Mouse (Mus musculus) adrenal gland, postnatal 0 days (tissue): ENCODE measurements around the gene Nup62. TPM values are rescaled to one million over a fixed set of nuclear protein-coding genes. Genes with fewer than 3 reads are reported as not detected.

Experiments
- microRNA-seq: library from miRNA; unstranded; fragments of <30 nt; microRNA quantifications from one replicate; pipeline ENCODE4, GENCODE M21; 2016; ENCODE audit warnings: borderline replicate concordance; ENCODE audit not compliant: insufficient number of aligned reads
- polyA plus RNA-seq: library from polyadenylated mRNA; unstranded; fragments of >200 nt; fragmentation: Nextera tagmentation; extraction: Ambion mirVana; gene quantifications from 2 replicates; pipeline ENCODE4 v1.2.1, GENCODE M21; 2015

Gene Nup62
- 40.4 and 43.1 TPM in 2 replicates for polyA plus RNA-seq

DNA sequence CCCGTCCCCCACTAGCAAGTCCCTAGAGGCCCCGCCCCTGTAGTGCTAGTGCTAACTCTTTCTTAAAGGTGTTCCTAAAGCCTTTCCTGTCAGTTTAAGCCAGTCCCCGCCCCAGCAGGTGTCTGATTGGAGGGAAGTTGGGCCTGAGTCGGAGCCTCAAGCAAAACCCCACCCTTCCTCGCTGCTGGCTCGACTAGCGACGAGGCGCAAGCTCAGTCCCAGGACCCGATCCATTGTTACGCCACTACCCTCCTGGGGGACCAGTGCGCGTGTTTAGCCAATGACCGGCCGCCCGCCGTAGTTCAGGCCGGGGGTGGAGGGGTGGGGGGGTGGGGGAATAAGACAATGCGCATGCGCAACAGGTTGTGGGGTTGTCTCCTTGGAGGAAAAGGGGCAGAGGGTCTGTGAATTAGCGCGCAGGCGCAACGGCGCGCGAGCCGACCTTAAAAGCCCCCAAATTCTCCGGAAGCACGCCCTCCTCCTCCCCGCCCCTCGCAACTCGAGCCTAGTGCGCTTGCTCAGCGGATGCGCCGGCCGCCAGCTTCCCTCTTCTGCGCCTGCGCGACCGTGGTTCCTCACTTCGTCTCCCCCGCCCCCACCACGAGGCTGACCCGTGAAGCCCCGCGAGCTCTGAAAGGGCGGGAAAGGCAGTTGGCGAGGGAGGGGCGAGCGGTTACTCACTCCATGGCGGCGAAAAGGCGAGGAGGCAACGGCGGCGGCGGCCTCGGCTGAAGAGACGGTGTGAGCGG, at the start of gene Nup62, which contains the start of gene Il4i1:
Nup62 (plus strand) TSS at position 368 of the 749 bp plus-strand sequence.
Il4i1 (plus strand) TSS at position 667 of the 749 bp plus-strand sequence.

DNA sequence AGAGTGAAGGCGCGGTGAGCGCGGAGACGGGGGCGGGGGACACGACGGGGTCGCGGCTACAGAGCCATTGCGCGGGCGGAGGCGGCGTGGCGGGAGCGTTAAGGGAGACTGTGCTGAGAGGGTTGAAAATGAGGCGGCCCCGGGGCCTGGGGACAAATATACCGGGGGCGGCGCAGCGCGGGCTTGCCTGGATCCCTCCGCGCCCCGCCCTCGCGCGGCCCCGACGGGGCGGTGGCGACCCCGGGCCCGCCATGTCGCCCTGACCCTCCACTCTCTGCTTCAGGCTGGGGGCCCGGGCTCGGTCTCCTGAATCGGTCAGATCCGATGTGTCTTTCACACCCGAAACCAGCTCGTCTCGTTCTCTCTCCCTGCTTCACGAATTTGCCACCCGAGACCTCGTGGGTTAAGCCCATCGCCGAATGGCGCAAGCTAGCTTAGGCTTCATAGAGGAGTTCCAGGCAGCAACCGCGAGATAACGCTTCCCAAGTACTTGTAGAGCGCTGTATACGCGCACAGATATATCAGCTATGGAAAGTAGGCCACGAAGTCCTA, 658 bp downstream of the Nup62 start, which contains the start of gene Atf5:
Atf5 (minus strand) TSS at position 189 of the 552 bp plus-strand sequence.

DNA sequence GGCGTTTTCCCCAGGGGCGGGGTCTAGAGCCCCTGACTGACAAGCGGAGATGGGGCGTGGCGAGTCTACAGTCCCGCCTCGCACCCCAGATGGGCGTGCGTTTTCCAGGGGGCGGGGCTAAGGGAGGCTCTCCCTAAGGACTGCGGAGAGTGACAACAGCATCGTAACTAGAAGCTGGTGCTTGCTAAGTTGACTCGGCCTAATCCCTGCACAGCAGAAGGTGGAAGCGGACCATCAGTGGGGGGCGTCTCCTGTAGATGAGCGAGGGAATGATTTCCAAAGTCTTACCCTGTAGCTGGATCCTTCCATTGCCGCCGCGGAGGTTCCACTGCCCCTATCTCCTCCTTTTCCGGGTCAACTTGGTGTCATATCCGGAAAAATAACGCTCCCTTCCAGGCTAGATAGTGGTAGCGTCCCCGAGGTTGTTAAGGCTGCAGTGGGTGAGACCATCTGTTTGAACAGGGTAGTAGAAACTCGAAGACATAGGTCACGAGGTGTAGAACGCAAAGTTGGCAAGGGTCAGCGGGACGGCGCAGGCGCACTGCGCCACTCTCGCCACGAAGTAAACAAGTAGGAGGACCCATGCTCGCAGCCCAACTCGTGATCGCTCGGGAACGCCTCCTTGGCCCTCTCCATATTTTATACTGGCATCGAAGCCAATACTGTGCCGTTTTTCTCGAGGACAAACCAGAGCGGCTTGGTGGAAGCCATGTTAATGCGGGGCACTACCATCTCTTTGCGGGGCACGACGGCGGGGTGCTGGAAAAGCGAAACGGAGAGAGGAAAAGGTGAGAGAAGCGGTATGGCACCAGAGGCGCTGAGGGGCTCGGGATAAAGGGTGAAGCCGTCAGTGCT, 32.9 kb downstream of the Nup62 start, which contains the start of the genes Akt1s1 and Tbc1d17:
Akt1s1 (plus strand) TSS at position 431 of the 855 bp plus-strand sequence.
Tbc1d17 (minus strand) TSS at position 519 of the 855 bp plus-strand sequence.

DNA sequence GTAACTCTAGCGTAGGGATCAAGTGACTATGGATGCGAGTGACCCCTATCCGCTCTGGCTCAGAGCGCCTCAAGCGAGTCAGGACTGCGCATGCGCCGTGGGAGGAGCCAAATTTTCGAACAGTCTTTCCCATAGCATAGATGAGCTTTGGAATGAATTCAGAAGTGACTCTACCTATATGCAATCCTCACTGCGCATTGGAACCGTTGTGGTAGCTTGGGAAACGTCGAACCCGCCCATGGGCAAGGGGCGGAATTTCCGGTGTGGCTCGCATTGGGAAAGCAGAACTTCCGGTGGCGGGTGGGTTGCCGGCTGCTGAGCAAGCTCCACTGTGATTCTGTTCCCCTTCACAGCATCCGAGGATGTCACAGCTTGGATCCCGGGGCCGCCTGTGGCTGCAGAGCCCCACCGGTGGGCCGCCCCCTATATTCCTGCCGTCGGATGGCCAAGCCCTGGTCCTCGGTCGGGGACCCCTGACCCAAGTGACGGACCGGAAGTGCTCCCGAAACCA, 41.2 kb downstream of the Nup62 start, which contains the start of gene Pnkp:
Pnkp (plus strand) TSS at position 98 of the 511 bp plus-strand sequence.

DNA sequence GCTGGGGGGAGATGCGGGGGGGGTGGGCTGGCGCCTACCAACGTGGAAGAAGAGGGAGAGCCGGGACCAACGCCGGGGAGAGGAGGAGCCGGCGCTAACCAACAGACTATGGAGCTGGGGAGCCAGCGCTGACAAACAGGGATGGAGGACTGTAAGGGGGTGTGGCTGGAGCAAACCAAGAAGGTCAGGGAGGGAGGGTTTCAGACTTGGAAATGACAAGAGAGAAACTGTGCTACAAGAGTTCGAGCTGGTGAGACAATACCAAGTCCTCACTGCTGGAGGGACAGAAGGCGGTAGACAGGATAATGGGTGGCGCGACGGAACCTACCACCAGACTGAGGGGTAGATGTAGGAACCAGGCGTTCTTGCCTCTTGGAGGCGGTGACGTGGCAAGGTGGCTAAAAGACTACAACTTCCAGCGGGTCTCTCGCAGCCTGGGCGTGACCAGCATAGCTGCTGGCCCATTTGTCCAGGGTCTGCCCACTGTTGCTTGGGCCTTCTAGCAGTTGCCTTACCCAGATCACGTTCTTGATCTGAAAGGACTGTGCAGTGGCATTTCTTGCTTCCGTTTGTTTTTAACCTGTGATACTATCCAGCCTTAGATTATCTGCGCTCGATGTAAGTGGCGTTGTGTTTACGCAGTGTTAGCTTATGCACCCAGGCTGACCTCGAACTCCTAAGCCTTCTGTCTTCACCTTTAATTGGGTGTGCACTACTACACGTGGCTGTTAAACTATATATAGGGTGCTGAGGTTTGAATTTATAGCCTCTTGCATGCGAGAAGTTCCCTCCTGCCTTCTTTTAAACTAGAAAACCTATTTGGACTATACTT, 54.0 kb downstream of the Nup62 start, which contains the start of gene Ptov1:
Ptov1 (minus strand) TSS at position 92 of the 832 bp plus-strand sequence.

Small RNAs within 50 kb of the gene (microRNA-seq; reads per million reads assigned to microRNA genes)
- not detected for gene Mir707

Other genes starting within 250 kb of the Nup62 start
- gene Napsa, start 243.7 kb upstream of the Nup62 start, polyA plus RNA-seq: 3.6 and 4.3 TPM in 2 replicates
- gene Kcnc3, start 225.4 kb upstream of the Nup62 start, polyA plus RNA-seq: 0.63 and 2.0 TPM in 2 replicates
- gene Myh14, start 145.2 kb upstream of the Nup62 start, polyA plus RNA-seq: 1.7 and 2.0 TPM in 2 replicates
- gene Izumo2, start 107.3 kb upstream of the Nup62 start, polyA plus RNA-seq: not detected in 2 replicates
- 25.8 and 41.4 TPM in 2 replicates for gene Vrk3, start 67.7 kb upstream of the Nup62 start, polyA plus RNA-seq
- gene Zfp473, start 65.0 kb upstream of the Nup62 start, polyA plus RNA-seq: 0.16 and 0.37 TPM in 2 replicates
- 0.52 and 1.9 TPM in 2 replicates for gene Il4i1, start 299 bp downstream of the Nup62 start, polyA plus RNA-seq
- gene Atf5, start 570 bp downstream of the Nup62 start, polyA plus RNA-seq: 8.1 and 9.7 TPM in 2 replicates
- 103 and 124 TPM in 2 replicates for gene Akt1s1, start 32.9 kb downstream of the Nup62 start, polyA plus RNA-seq
- 74.5 and 99.1 TPM in 2 replicates for gene Tbc1d17, start 33.0 kb downstream of the Nup62 start, polyA plus RNA-seq
- 41.8 and 51.0 TPM in 2 replicates for gene Pnkp, start 41.1 kb downstream of the Nup62 start, polyA plus RNA-seq
- gene Ptov1, start 53.7 kb downstream of the Nup62 start, polyA plus RNA-seq: 305 and 336 TPM in 2 replicates
- 65.4 and 92.8 TPM in 2 replicates for gene Med25, start 76.6 kb downstream of the Nup62 start, polyA plus RNA-seq
- 23.0 and 35.1 TPM in 2 replicates for gene Fuz, start 80.0 kb downstream of the Nup62 start, polyA plus RNA-seq
- gene Ap2a1, start 113.4 kb downstream of the Nup62 start, polyA plus RNA-seq: 49.4 and 50.6 TPM in 2 replicates
- 0.17 and 0.46 TPM in 2 replicates for gene Tsks, start 127.1 kb downstream of the Nup62 start, polyA plus RNA-seq
- 23.0 and 24.9 TPM in 2 replicates for gene Cpt1c, start 158.8 kb downstream of the Nup62 start, polyA plus RNA-seq
- 247 and 271 TPM in 2 replicates for gene Prmt1, start 170.5 kb downstream of the Nup62 start, polyA plus RNA-seq
- gene Irf3, start 181.6 kb downstream of the Nup62 start, polyA plus RNA-seq: 56.9 and 79.7 TPM in 2 replicates
- gene Bcl2l12, start 182.6 kb downstream of the Nup62 start, polyA plus RNA-seq: 16.6 and 25.4 TPM in 2 replicates
- 25.1 and 26.8 TPM in 2 replicates for gene Scaf1, start 200.3 kb downstream of the Nup62 start, polyA plus RNA-seq
- 69.9 and 80.5 TPM in 2 replicates for gene Rras, start 201.9 kb downstream of the Nup62 start, polyA plus RNA-seq
- gene Prr12, start 236.8 kb downstream of the Nup62 start, polyA plus RNA-seq: 4.1 and 6.1 TPM in 2 replicates
- 72.0 and 75.6 TPM in 2 replicates for gene Nosip, start 246.3 kb downstream of the Nup62 start, polyA plus RNA-seq
- 21.2 and 23.8 TPM in 2 replicates for gene Prrg2, start 246.6 kb downstream of the Nup62 start, polyA plus RNA-seq